Mouse (Mus musculus) olfactory bulb, adult 2 months (tissue): ENCODE data around the gene Vstm2l.

Experiments used
- CTCF ChIP-seq: fragments of 200-500 bp; IDR thresholded peaks from 2 replicates; pipeline ENCODE4 v1.5.1; 2012; ENCODE audit warnings: low read depth, mild to moderate bottlenecking, low read length, moderate library complexity; ENCODE audit not compliant: insufficient read depth
- POLR2A ChIP-seq: fragments of 200-500 bp; IDR thresholded peaks from 2 replicates; pipeline ENCODE4 v1.6.1; 2012; ENCODE audit warnings: mild to moderate bottlenecking, low read depth, low read length, moderate library complexity; ENCODE audit not compliant: insufficient read depth

DNA sequence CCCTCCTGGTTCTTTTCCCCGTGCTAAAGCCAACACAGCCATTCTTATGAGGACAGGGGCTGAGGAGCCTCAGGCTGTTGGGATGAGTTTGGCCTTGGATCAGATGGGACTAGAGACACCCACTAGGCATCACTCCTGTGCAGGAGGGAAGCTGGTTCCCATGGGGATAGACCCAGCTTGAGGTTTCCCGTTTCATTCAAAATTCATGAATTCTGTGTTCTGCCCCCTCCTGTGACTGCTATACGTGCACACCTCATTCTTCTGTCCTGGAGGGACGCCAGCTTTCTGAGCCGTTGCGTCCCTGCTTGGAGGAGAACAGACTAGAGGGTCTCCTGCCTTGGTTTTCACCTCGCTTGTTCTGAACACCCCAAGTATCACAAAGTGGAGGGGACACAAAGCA lies 12.0 kb downstream of the Vstm2l start:
- TF ChIP-seq CTCF (no peak), POLR2A (no peak)
